Mouse (Mus musculus) neural tube, embryonic 11.5 days (tissue): ENCODE measurements around the gene Ddx39. TPM values are rescaled to one million over a fixed set of nuclear protein-coding genes. Genes with fewer than 3 reads are reported as not detected.

Source experiments
- ATAC-seq: fragments of 200-750 bp; cut with Nextera tagmentation; 2 replicates; pipeline ENCODE4 v1.8.0; 2017; ENCODE audit warnings: moderate number of reproducible peaks, mild to moderate bottlenecking, moderate TSS enrichment, moderate library complexity; ENCODE audit not compliant: insufficient read depth, low FRiP score, low TSS enrichment
- DNase-seq: peaks from one replicate; pipeline ENCODE4 v3.0.0-alpha.2; 2015; ENCODE audit warnings: low spot score
- H3K27ac ChIP-seq: fragments of 300-500 bp; sonication (generic); 2 replicates; pipeline ENCODE4 v1.5.1; 2014; ENCODE audit warnings: low read depth, mild to moderate bottlenecking, low read length
- H3K27me3 ChIP-seq: fragments of 300-500 bp; sonication (generic); 2 replicates; pipeline ENCODE4 v1.6.1; 2014; ENCODE audit warnings: mild to moderate bottlenecking, low read length, mixed read lengths; ENCODE audit not compliant: control insufficient read depth, insufficient read depth
- H3K36me3 ChIP-seq: fragments of 300-500 bp; sonication (generic); 2 replicates; pipeline ENCODE4 v1.6.1; 2014; ENCODE audit warnings: mild to moderate bottlenecking, low read length, moderate library complexity, mixed read lengths; ENCODE audit not compliant: control insufficient read depth, insufficient read depth
- H3K4me1 ChIP-seq: fragments of 300-500 bp; sonication (generic); 2 replicates; pipeline ENCODE4 v1.6.1; 2014; ENCODE audit warnings: low read length, mixed read lengths; ENCODE audit not compliant: control insufficient read depth, insufficient read depth
- H3K4me2 ChIP-seq: fragments of 300-500 bp; sonication (generic); 2 replicates; pipeline ENCODE4 v1.6.1; 2014; ENCODE audit warnings: low read depth, mild to moderate bottlenecking, moderate library complexity
- H3K4me3 ChIP-seq: fragments of 300-500 bp; sonication (generic); 2 replicates; pipeline ENCODE4 v1.5.1; 2014; ENCODE audit warnings: low read depth, low read length
- H3K9ac ChIP-seq: fragments of 300-500 bp; sonication (generic); 2 replicates; pipeline ENCODE4 v1.6.1; 2014; ENCODE audit warnings: mild to moderate bottlenecking, low read length
- H3K9me3 ChIP-seq: fragments of 300-500 bp; sonication (generic); 2 replicates; pipeline ENCODE4 v1.6.1; 2016; ENCODE audit warnings: low read length; ENCODE audit not compliant: control insufficient read depth
- WGBS: fragments of 180-500 bp; shearing (Covaris S2); extraction: QIAGEN DNeasy Blood & Tissue Kit; methylation state at CpG from one replicate; pipeline ENCODE4 v1.1.7; 2014; 5-methylcytosine and 5-hydroxymethylcytosine counted together
- polyA plus RNA-seq: library from polyadenylated mRNA; unstranded; fragments of >200 nt; fragmentation: Nextera tagmentation; extraction: Ambion mirVana; gene quantifications from 2 replicates; pipeline ENCODE4 v1.2.1, GENCODE M21; 2014

The Ddx39 gene
- polyA plus RNA-seq, 1 experiment from 2014 or later, result 223 TPM

GRCm38 (mm10) chr8:83738949-83739710 lies 24.2 kb downstream of the Ddx39 start:
- H3K27ac ChIP-seq, result no peak overlapping the region
- H3K4me2 ChIP-seq, result peak overlapping the region; percentile 4; the same call in 1 of the 2 replicates
- ATAC-seq, result no peak

GRCm38 (mm10) chr8:83739711-83740468 lies 24.9 kb downstream of the Ddx39 start:
- 0 out of 2 replicates have a peak overlapping the region, but pooled peaks have one; percentile 83 for H3K4me2 ChIP-seq
- H3K4me3 ChIP-seq, result no peak overlapping the region
- H3K36me3 ChIP-seq, result no peaks in the 10 kb centered on the region
- H3K4me1 ChIP-seq, result 0 out of 2 replicates have a peak, but pooled peaks cover 5% of the 10 kb centered on the region
- peaks cover 14% of the 10 kb centered on the region for H3K27me3 ChIP-seq
- H3K9me3 ChIP-seq, result no peaks in the 10 kb centered on the region
- no peak overlapping the region for H3K27ac ChIP-seq
- no peak overlapping the region for H3K9ac ChIP-seq
- DNase-seq (no peak), ATAC-seq (no peak)
- 43% methylated on average over 8 of the region's 8 CpGs for WGBS

More at GRCm38 (mm10) chr8:83738949-83739710, 24.2 kb downstream of the Ddx39 start:
- H3K36me3 ChIP-seq, result no peaks in the 10 kb centered on the region
- H3K4me1 ChIP-seq, result 0 out of 2 replicates have a peak, but pooled peaks cover 5% of the 10 kb centered on the region
- no peak overlapping the region for H3K4me3 ChIP-seq
- no peak overlapping the region for H3K9ac ChIP-seq
- 68% methylated on average over 10 of the region's 10 CpGs for WGBS
- no peaks in the 10 kb centered on the region for H3K9me3 ChIP-seq
- H3K27me3 ChIP-seq, result peaks cover 14% of the 10 kb centered on the region
- DNase-seq, result no peak

GRCm38 (mm10) chr8:83740586-83740975 lies 25.6 kb downstream of the Ddx39 start:
- DNase-seq (no peak), ATAC-seq (no peak)
- Histone ChIP-seq H3K4me1 (0 out of 2 replicates have a peak, but pooled peaks cover 5% of the 10 kb centered on the region), H3K36me3 (no peaks in the 10 kb centered on the region), H3K4me3 (peak overlapping the region; percentile 41), H3K9me3 (no peaks in the 10 kb centered on the region), H3K4me2 (peak overlapping the region; percentile 83), H3K27ac (no peak overlapping the region), H3K9ac (peak overlapping the region; percentile 49), H3K27me3 (peaks cover 15% of the 10 kb centered on the region)
- 19% methylated on average over 3 of the region's 3 CpGs for WGBS

- no peaks in the 10 kb centered on the region for H3K9me3 ChIP-seq
- H3K27me3 ChIP-seq, result peaks cover 17% of the 10 kb centered on the region
- peak within 1 kb of the TSS; percentile 83 for H3K4me2 ChIP-seq
These were observed 26.2 kb downstream of the Ddx39 start, which contains the start of gene Adgre5 for GRCm38 (mm10) chr8:83740976-83741741. Adgre5 (minus strand) TSS chr8:83741326.

GRCm38 (mm10) chr8:83741849-83742655 lies 27.1 kb downstream of the Ddx39 start:
- no peak overlapping the region for H3K9ac ChIP-seq
- no peaks in the 10 kb centered on the region for H3K9me3 ChIP-seq
- 75% methylated on average over 19 of the region's 19 CpGs for WGBS
- H3K36me3 ChIP-seq, result no peaks in the 10 kb centered on the region
- ATAC-seq, result no peak
- no peak overlapping the region; the same call in 1 of the 2 replicates for H3K4me3 ChIP-seq
- no peak overlapping the region; the same call in 1 of the 2 replicates for H3K4me2 ChIP-seq
- DNase-seq, result no peak
- H3K27ac ChIP-seq, result no peak overlapping the region
- H3K4me1 ChIP-seq, result 0 out of 2 replicates have a peak, but pooled peaks cover 5% of the 10 kb centered on the region
- H3K27me3 ChIP-seq, result peaks cover 17% of the 10 kb centered on the region

More at GRCm38 (mm10) chr8:83740976-83741741, 26.2 kb downstream of the Ddx39 start, which contains the start of gene Adgre5:
- 1% methylated on average over 38 of the region's 56 CpGs for WGBS
- DNase-seq (peak; percentile 59), ATAC-seq (peak; percentile 45; the same call in 1 of the 2 replicates)
- Histone ChIP-seq H3K27ac (no peak within 1 kb of the TSS), H3K9ac (peak within 1 kb of the TSS; percentile 49), H3K4me3 (peak within 1 kb of the TSS; percentile 41), H3K4me1 (0 out of 2 replicates have a peak, but pooled peaks cover 5% of the 10 kb centered on the region), H3K36me3 (no peaks in the 10 kb centered on the region)

GRCm38 (mm10) chr8:83742968-83743367 lies 28.0 kb downstream of the Ddx39 start:
- peaks cover 24% of the 10 kb centered on the region for H3K27me3 ChIP-seq
- no peak for DNase-seq
- WGBS, result 93% methylated on average over 6 of the region's 6 CpGs

GRCm38 (mm10) chr8:83744070-83744469 lies 29.1 kb downstream of the Ddx39 start:
- ATAC-seq (no peak), DNase-seq (no peak)
- Histone ChIP-seq H3K27me3 (peaks cover 31% of the 10 kb centered on the region), H3K4me3 (no peak overlapping the region), H3K4me1 (peaks cover 14% of the 10 kb centered on the region), H3K36me3 (no peaks in the 10 kb centered on the region), H3K27ac (no peak overlapping the region), H3K4me2 (no peak overlapping the region), H3K9me3 (no peaks in the 10 kb centered on the region), H3K9ac (no peak overlapping the region)
- 84% methylated on average over 4 of the region's 4 CpGs for WGBS

More at GRCm38 (mm10) chr8:83742968-83743367, 28.0 kb downstream of the Ddx39 start:
- Histone ChIP-seq H3K4me2 (no peak overlapping the region), H3K36me3 (no peaks in the 10 kb centered on the region), H3K9me3 (no peaks in the 10 kb centered on the region), H3K4me3 (no peak overlapping the region), H3K27ac (no peak overlapping the region), H3K4me1 (peaks cover 5% of the 10 kb centered on the region; the same call in 1 of the 2 replicates), H3K9ac (no peak overlapping the region)
- ATAC-seq, result no peak
